Mouse (Mus musculus) brain, embryonic 18.5 days (tissue): ENCODE results near the gene Ptrhd1.
"Not testable (repeated sequence)": the region's sequence is repeated elsewhere in the genome, so short reads cannot be mapped to it uniquely, and the experiment has no call there.

Experiments used
- DNase-seq: peaks from one replicate; pipeline ENCODE4 v3.0.0-alpha.2; 2012; ENCODE audit warnings: low read depth, low spot score

Gene Ptrhd1

GRCm38 (mm10) chr12:4233572-4234508 is at the start of gene Ptrhd1, which contains the start of gene Cenpo:
TSS of gene Ptrhd1 (plus strand) at chr12:4234027.
TSS of gene Cenpo (minus strand) at chr12:4234294.
- DNase-seq: peak; percentile 96

GRCm38 (mm10) chr12:4184648-4185047 is 49.2 kb upstream of the Ptrhd1 start:
- no peak for DNase-seq

- no peak for DNase-seq
Observed at GRCm38 (mm10) chr12:4188171-4189059, 45.4 kb upstream of the Ptrhd1 start.

GRCm38 (mm10) chr12:4189060-4189447 is 44.8 kb upstream of the Ptrhd1 start:
- DNase-seq: no peak

- no peak for DNase-seq
Observed at GRCm38 (mm10) chr12:4192514-4192913, 41.3 kb upstream of the Ptrhd1 start.

- DNase-seq: no peak
Observed at GRCm38 (mm10) chr12:4193025-4193740, 40.6 kb upstream of the Ptrhd1 start.

- no peak for DNase-seq
Observed at GRCm38 (mm10) chr12:4194643-4195042, 39.2 kb upstream of the Ptrhd1 start.

GRCm38 (mm10) chr12:4198702-4199101 is 35.1 kb upstream of the Ptrhd1 start:
- no peak for DNase-seq

- DNase-seq: no peak
Observed at GRCm38 (mm10) chr12:4199271-4199670, 34.6 kb upstream of the Ptrhd1 start.

- no peak for DNase-seq
Observed at GRCm38 (mm10) chr12:4201454-4202200, 32.2 kb upstream of the Ptrhd1 start.

GRCm38 (mm10) chr12:4202206-4202605 is 31.6 kb upstream of the Ptrhd1 start:
- no peak for DNase-seq

- no peak for DNase-seq
Observed at GRCm38 (mm10) chr12:4206106-4206505, 27.7 kb upstream of the Ptrhd1 start.

GRCm38 (mm10) chr12:4208405-4209133 is 25.3 kb upstream of the Ptrhd1 start:
- DNase-seq: no peak

GRCm38 (mm10) chr12:4209196-4209595 is 24.6 kb upstream of the Ptrhd1 start:
- DNase-seq: no peak

GRCm38 (mm10) chr12:4211174-4211573 is 22.7 kb upstream of the Ptrhd1 start:
- no peak for DNase-seq

- DNase-seq: no peak
Observed at GRCm38 (mm10) chr12:4212908-4213307, 20.9 kb upstream of the Ptrhd1 start.

GRCm38 (mm10) chr12:4230156-4230555 is 3.7 kb upstream of the Ptrhd1 start:
- DNase-seq: no peak

GRCm38 (mm10) chr12:4232777-4233176 is 1.1 kb upstream of the Ptrhd1 start:
- DNase-seq: no peak

GRCm38 (mm10) chr12:4237481-4237880 is 3.7 kb downstream of the Ptrhd1 start:
- no peak for DNase-seq

- not testable (repeated sequence) for DNase-seq
Observed at GRCm38 (mm10) chr12:4240281-4240680, 6.5 kb downstream of the Ptrhd1 start.
